Mouse (Mus musculus) common myeloid progenitor, adult 5-6 weeks (primary cell): ENCODE results near the gene Myof. TPM values are rescaled to one million over a fixed set of nuclear protein-coding genes. Genes with fewer than 3 reads are reported as not detected.

Source experiments
- ATAC-seq: replicated peaks from 2 replicates; pipeline ENCODE4 v1.8.0; 2016; ENCODE audit warnings: low read depth, mild to moderate bottlenecking, moderate TSS enrichment, inconsistent platforms; ENCODE audit not compliant: poor library complexity, severe bottlenecking
- total RNA-seq: library from RNA; stranded (forward); fragments of 200-1000, 187-1606 nt; gene quantifications from 2 replicates; pipeline ENCODE4 v1.2.3, GENCODE M21; 2017

The Myof gene
- total RNA-seq, 1 experiment from 2014 or later = 4.0 TPM

- ATAC-seq = no peak
These were observed 1.8 kb upstream of the Myof start for GRCm38 (mm10) chr19:38045198-38045597.

- peak; percentile 67 for ATAC-seq
These were observed 1.1 kb downstream of the Myof start for GRCm38 (mm10) chr19:38042261-38042722.

- ATAC-seq = no peak
These were observed 5.1 kb downstream of the Myof start for GRCm38 (mm10) chr19:38038267-38038666.

- no peak for ATAC-seq
These were observed 7.6 kb downstream of the Myof start for GRCm38 (mm10) chr19:38035766-38036165.

- ATAC-seq = no peak
These were observed 8.7 kb downstream of the Myof start for GRCm38 (mm10) chr19:38034696-38035095.

GRCm38 (mm10) chr19:38033735-38034057, 9.7 kb downstream of the Myof start:
- peak; percentile 74 for ATAC-seq

DNA sequence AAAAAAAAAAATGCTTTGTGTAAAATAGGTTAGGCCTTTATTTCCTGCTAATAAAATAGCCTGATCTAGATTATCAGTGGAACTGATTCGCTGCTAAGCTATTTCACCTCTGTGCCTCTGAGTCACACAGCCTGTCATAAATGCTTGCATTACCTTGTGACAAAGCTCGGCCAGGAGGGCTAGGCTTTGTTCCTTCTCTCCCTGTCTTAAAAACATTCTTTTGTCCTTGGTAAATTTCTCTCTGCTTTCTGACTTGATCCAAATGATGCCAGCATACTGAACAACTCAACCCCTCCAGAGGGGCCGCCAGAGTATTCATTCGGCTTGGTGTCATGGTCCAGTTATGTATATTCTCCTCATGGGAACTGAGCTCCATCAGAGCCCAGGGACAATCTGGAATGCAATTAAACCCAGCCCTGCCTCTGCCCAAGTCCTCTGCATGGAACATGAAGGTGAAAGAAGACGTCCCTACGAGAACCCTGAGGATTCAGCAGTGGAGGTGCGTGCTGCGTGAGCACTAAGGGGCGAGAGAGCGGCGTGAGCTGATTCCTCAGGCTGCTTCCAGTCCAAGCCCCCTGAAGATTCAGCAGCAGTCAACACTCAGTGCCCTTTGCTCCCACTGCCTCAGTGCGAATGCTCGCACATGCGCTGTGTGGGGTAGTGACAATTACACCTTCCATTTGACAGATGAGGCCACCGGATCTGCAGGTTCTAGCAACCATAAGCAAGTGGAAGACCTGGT, 10.2 kb downstream of the Myof start:
- ATAC-seq = no peak

- ATAC-seq = no peak
These were observed 12.2 kb downstream of the Myof start for GRCm38 (mm10) chr19:38031144-38031543.

DNA sequence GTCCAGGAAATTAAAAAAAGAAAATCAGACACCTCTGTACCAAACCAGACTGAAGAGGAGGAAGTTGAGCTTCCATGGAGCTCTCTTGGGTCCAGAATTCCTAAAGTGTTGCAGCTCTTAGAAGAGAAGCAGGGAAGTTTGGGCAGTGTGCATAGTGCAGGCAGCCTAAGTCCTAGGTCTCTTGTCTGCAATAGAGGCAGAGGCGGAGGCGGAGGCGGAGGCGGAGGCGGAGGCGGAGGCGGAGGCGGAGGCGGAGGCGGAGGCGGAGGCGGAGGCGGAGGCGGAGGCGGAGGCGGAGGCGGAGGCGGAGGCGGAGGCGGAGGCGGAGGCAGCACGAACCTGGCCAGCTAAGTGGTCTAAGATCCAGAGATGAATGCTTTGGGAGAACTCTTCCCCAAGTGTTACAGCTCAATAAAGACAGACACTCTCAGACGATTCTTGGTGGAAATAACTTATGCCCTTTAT, 12.7 kb downstream of the Myof start:
- ATAC-seq = peak; percentile 41; the same call in 1 of the 2 replicates

- ATAC-seq = no peak
These were observed 13.5 kb downstream of the Myof start for GRCm38 (mm10) chr19:38029871-38030270.

DNA sequence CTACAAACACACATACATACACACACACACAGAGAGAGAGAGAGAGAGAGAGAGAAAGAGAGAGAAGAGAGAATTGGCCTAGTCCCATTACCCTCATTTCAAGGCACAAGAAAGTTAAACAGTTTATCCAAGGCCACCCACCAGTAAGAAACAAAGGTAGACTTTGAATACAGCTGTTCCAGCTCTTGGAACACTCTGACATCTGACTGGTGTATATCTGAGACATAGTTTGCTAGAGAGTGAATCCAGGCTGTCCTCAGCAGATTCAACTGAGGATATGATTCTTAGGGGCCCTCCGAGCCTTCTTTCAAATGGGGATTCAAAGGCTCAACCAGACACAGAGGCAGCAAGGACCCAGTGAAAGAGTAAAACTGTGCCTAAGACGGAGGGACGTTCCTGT, 14.1 kb downstream of the Myof start:
- ATAC-seq = no peak

DNA sequence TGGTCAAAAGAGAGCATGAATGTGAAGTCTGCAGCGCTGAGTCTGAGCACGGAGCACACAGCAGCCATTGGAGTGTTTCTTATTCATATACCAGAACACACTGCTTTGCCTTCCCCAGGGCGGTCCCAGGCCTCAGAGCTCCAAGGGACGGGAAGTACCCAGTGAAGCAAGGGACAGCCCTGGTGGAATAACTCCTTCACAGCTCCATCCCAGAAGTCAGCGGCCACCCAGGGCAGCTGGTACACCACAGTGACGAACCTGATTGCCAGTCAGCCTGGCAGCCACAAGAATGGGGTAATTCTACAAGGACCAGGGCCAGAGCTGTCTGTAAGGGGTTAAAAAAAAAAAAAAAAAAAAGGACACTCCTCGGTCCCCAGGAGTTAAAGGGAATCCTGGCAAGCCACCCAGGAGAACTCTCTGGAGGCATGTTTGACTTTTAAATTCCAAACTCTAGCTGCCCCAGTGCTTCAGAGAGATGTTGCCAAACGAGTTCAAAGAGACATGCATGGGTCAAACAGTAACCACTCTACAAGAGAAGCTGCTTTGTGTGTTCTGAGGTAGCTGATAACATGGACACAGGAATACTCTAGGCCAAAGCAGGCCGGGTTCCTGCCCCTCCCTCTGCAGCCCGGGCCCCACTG, 15.4 kb downstream of the Myof start:
- ATAC-seq = no peak

GRCm38 (mm10) chr19:38027389-38027788, 16.0 kb downstream of the Myof start:
- no peak for ATAC-seq

DNA sequence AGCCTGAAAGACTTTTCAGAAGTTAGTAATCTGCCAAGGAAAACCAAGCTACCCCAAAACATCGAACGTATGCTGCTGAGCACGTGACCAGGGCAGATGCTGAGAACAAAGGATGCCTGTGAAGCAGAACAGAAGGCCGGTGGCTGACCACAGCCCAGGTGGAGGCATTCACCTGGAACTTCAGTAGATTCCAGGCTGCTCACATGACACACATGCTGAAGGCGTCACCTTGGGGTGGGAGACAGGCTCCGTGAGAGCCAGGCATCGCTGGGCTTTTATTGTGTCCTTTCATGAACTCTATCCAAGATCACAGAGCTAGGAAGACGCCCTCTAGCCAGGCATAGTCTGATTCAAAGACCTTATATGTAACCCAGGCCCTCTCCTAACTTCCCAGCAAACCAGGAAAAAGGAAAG, 17.2 kb downstream of the Myof start:
- ATAC-seq = no peak

- ATAC-seq = peak; percentile 9; the same call in 1 of the 2 replicates
These were observed 17.9 kb downstream of the Myof start for GRCm38 (mm10) chr19:38025254-38026041.

- no peak for ATAC-seq
These were observed 19.8 kb downstream of the Myof start for GRCm38 (mm10) chr19:38023603-38024002.

DNA sequence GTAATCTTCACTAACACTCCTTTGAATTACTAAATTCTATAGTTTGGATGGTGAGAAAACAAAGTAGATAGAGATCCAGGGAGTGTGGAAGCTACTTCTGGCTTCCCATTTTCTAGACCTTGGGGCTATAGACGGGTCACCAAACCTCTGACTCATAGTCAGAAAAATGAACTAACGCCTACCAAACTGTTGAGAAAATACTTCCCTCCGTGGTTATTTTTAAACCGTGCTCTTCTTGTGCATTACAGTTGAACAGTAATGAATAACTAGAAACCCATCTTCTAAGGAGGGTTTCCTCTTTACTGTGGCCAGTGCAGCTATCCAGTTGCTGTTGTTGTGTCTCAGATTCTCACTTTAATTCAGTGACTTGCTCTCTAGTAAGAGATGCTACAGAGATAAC, 20.7 kb downstream of the Myof start:
- peak; percentile 53 for ATAC-seq

DNA sequence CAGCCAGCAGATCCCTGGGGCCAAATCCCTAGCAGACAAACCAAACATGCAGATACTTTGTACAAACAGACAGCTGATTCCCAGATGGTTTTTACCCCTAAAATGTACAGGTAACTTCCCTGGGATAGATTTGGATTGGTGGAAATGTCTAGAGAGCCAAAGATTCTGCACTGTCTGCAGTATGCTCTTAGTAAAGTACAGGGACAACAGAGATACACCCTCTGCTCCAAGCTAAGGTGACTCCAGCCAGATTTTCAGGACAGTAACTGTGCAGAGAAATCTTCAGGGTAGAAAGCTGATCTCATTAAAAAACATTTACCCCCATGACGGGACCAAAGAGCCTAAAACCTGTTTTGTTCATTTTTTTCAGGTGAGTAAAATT, 27.5 kb downstream of the Myof start:
- no peak for ATAC-seq

DNA sequence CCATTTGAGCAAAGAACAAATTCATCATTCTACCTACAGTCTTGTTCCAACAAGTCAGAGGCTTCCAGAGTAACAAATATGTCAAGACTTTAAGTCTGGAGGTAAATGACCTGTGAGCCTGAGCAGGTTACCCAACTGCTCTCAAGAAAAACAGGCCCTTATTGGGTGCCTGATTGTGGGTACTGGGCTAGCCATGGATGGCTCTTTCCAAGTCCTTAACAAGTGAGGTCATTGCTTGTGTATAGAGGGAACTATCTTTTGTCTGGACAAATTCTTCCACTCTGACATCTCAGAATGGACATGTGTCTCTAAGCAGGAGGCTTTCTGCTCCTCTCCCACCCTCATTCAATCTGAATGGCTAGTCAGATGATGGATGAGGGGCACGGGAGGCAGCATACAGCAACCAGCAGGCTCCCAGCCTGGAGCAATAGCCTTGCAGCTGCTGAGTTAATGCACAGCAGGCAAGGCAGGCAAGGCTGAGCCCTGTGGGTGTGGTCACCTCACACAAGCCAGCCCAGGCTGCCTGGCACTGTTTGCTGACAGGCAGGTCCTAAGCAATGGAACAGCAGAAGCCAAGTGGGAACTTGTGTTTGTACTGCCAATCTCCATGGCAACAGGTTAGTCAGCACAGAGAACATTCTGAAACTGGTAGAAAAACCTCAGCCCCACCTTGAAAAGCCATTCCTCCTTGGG, 28.1 kb downstream of the Myof start:
- ATAC-seq = peak; percentile 97

DNA sequence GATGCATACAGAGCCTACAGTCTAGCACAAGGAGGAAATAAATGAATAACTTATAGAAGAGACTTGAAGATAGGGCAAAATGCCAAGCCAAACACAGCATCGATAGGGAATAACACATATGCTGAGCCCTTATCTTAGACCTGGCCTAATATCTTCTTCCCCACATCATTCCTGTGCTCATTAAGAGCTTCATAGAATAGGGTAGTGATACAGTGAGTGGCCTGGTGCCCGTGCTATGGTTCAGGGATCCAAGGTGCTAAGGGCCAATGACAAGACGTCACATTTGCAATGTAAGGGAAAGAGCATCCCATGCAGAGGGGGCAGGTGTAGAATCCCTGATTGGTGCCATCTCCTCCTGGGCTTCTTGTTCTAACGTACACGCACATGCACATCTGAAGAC, 28.9 kb downstream of the Myof start:
- ATAC-seq = no peak
